Mouse (Mus musculus) gonadal fat pad, adult 2 months (tissue): ENCODE measurements around the gene Mrps17. TPM values are rescaled to one million over a fixed set of nuclear protein-coding genes. Genes with fewer than 3 reads are reported as not detected.

Experiments used
- DNase-seq: peaks from one replicate; pipeline ENCODE4 v3.0.0-alpha.2; 2012; ENCODE audit warnings: low read depth
- polyA plus RNA-seq: library from polyadenylated mRNA; depleted of rRNA; stranded (reverse); fragments of >200 nt; gene quantifications from 2 replicates; pipeline ENCODE4 v1.2.3, GENCODE M21; 2012; rRNA removed

The Mrps17 gene
- polyA plus RNA-seq, 1 experiment: 72.4 TPM

DNA sequence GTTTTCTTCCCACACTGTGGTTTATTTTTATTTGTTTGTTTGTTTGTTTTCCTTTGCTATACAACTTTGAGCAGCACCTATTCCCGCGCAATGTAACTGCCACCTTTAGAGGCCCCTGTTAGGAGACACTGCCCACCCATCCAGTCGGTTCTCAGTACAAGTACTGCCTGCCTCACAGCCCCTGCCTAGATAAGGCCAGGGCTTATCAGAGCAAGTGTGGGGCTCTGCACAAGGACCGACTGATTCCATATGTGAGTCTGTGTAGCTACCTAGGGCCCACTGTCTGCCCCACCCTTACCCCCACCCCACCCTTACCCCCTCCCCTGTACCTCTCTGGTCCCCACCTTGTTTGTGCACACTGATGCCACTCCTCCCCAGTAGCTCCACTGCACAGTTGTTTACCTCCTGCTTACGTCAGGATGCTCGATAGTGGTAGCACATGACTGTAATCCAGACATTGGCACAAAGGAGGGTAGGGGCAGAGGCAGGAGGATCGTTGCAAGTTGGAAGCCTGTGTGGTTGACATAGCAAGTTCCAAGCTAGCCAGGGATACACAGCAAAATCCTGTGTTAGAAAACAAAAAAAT is 27.7 kb downstream of the Mrps17 start:
- DNase-seq: no peak

DNA sequence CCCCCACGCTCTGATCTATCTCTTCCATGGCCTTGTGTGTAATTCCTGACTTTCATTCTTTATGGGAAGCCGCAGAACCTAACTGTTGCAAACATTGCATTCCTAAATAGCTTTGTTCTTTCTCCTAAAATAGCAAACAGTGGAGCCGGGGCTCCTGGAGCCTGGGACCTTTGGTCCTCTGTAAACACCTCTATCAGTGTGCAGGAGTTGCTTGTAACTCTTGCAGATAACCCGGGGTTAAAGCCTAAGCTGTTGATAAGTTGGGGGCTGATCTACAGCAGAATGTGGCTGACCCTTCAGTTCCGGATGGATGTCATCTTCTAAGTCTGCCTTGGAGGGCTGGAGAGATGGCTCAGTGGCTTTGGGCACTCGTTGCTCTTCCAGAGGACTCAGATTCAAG is 28.8 kb downstream of the Mrps17 start:
- no peak for DNase-seq

GRCm38 (mm10) chr5:129756886-129757285 is 41.6 kb downstream of the Mrps17 start:
- DNase-seq: no peak

GRCm38 (mm10) chr5:129759929-129760480 is 44.7 kb downstream of the Mrps17 start:
- no peak for DNase-seq

- DNase-seq: no peak
These were observed 46.7 kb downstream of the Mrps17 start for GRCm38 (mm10) chr5:129761865-129762540.

DNA sequence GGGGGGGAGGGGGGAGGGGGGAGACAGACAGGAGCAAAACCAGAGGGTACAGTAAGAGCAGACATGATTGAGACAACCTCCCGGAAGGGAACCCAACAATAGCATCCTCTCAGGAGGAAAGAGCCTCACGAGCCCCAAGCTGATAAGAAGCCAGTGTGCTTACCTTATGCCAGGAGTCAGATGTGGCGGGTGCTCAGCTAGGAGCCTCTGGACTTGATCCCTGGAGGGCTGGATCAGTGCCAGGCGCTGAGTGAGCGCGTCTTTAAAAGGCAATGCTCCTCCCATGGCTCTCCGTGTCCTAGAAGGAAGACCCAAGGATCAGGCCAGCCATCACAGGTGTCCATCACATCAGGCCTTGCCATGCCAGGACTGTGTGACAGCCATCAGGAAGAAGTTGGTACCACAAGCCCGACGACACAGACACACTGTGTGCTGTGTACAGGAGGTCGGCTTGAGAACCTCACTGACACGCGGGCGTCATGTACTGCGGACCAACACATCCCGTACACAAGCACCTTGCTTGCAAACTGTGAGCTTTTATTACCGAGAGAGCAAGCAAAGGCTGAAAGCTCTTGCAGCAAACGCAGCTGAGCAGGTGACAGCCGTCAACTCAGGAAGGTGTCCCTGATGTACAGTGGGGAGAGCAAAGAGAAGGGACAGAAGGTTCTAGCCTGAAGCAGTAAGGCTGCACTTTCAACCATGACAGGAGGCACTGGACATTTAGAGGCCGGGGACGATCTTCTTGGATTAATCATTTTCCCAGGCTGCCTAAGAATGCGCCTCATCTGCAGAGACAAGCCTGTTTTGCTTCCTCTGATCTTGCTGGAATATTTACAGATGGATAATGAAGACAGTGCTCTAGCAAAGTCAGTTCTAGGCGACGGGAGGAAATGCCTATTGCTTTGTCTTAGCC is 55.4 kb downstream of the Mrps17 start:
- no peak for DNase-seq

Other genes starting within 250 kb of the Mrps17 start
- gene Sfswap, start 214.3 kb upstream of the Mrps17 start, polyA plus RNA-seq: 52.8 and 57.0 TPM in 2 replicates
- 3.3 and 4.7 TPM in 2 replicates for gene Mmp17, start 131.3 kb upstream of the Mrps17 start, polyA plus RNA-seq
- gene Zfp11, start 45.4 kb upstream of the Mrps17 start, polyA plus RNA-seq: 1.6 and 2.3 TPM in 2 replicates
- 0.12 TPM in 1 of 2 replicates, not detected in the other for gene Sept14, start 7.0 kb upstream of the Mrps17 start, polyA plus RNA-seq
- 55.0 and 57.8 TPM in 2 replicates for gene Nipsnap2, start 9.6 kb downstream of the Mrps17 start, polyA plus RNA-seq
- gene Psph, start 72.0 kb downstream of the Mrps17 start, polyA plus RNA-seq: 56.6 and 95.0 TPM in 2 replicates
- gene Sumf2, start 131.5 kb downstream of the Mrps17 start, polyA plus RNA-seq: 18.8 and 24.8 TPM in 2 replicates
- gene Chchd2, start 172.0 kb downstream of the Mrps17 start, polyA plus RNA-seq: 855 and 995 TPM in 2 replicates
- gene Zbed5, start 180.2 kb downstream of the Mrps17 start, polyA plus RNA-seq: 3.5 and 3.9 TPM in 2 replicates
- gene Phkg1, start 183.1 kb downstream of the Mrps17 start, polyA plus RNA-seq: 5.6 and 7.0 TPM in 2 replicates
- 36.7 and 41.6 TPM in 2 replicates for gene Nupr1l, start 193.0 kb downstream of the Mrps17 start, polyA plus RNA-seq
- 55.8 and 64.3 TPM in 2 replicates for gene Vkorc1l1, start 226.5 kb downstream of the Mrps17 start, polyA plus RNA-seq